Mouse (Mus musculus) yolk sac, embryonic 10.5 days (tissue): ENCODE measurements at regions not wholly inside any gene's neighbourhood (a gene's known extent, or its start where the extent isn't known, plus 50 kb on each side); places are given as distances from the start of the nearest gene placed in this dataset.

Experiments used
- DNase-seq: peaks from one replicate; pipeline ENCODE4 v3.0.0-alpha.2; 2017; ENCODE audit warnings: low spot score

- DNase-seq: no peak
These were observed 151.4 kb downstream of the Abcc12 start for GRCm38 (mm10) chr8:86428998-86429651.

- DNase-seq: no peak
These were observed 152.4 kb downstream of the Abcc12 start for GRCm38 (mm10) chr8:86428131-86428530.

GRCm38 (mm10) chr8:86426056-86426455, 154.4 kb downstream of the Abcc12 start:
- DNase-seq: no peak

- DNase-seq: no peak
These were observed 155.1 kb downstream of the Abcc12 start for GRCm38 (mm10) chr8:86425382-86425781.

GRCm38 (mm10) chr8:86419059-86419651, 161.3 kb downstream of the Abcc12 start:
- DNase-seq: no peak

DNA sequence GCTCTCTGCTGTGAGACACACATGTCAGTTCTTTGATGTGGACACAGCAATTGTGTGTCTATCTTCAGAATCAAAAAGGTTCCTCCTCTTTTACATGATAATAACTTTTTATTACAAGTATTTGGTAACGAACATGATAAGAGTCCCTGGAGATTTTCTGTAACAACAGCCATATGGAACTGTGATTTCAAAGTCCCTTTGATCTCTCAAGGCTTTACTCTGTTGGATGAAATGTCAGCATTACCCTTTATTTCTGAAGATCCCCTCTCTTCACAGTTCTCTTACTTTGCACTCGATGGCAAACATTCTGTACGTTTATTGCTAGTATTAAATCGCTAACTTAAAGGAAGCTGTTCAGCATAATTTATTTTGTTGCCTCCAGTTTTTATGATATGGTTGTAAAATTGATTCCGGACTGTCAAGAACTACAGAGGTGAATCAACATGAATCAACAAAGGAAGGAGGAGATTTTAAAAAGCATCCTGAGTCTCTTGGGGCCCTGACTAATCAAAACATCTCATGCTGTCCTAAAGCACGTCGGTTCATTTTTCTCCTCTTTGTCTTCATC, 162.0 kb downstream of the Abcc12 start:
- DNase-seq: no peak

DNA sequence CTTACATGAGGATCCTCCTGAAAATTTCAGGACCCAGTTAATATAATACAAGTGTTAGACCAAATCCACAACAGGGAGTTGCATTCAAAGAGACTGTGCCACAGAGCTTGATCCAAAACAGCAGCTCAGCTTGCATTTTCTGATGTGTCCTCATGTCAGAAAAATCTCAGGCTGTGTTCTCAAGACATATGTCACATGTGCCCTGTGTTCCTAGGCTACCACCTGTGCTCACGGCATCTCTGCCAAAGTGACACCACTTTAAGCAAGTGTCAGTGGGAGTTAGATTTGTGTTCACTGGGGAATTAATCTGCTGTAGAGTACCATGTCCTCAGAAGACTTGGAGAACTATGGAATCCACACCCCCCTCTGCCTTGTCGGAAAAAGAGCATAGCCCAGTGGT, 165.3 kb downstream of the Abcc12 start:
- DNase-seq: no peak

GRCm38 (mm10) chr8:86411232-86411631, 169.3 kb downstream of the Abcc12 start:
- no peak for DNase-seq

DNA sequence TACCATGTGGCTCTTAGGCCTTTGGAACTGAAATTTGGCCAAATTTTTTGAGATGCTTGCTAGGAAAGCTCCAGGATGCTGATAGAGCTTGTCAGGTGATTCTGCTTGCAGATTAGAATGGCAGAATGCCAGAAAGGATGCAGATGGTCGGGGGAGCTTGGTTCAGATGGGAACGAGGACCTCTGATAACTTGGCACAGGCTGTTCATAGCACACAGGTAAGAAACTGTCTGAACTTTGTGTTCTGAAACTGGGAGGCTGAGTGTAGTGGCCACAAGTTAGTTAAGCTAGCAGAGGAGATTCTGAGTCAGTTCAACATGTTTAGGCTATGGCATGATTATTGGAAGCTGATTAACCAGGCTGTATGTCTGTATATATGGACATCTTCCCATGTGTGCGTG, 174.3 kb downstream of the Abcc12 start:
- no peak for DNase-seq

GRCm38 (mm10) chr8:86403434-86403833, 177.1 kb downstream of the Abcc12 start:
- no peak for DNase-seq

DNA sequence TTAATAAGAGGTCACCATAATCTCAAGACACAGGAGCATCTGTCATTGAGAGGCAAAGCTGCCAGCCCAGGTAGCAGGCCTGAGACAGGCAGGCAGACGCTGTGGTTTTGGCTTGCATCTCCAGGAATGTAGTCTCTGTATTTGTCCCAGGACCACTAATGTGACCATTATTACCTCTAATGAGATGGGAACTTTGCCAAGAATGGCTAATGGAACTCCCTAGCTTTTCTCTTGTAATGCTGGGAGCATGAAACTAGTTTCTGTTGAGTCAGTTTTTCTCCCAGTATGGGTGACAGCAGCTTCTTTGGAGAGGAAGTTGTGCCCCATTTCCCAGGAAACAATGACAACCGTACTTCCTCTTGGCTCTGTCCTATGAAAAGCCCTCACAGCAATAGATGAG, 178.5 kb downstream of the Abcc12 start:
- no peak for DNase-seq

GRCm38 (mm10) chr8:86395121-86395520, 185.4 kb downstream of the Abcc12 start:
- DNase-seq: no peak

- DNase-seq: no peak
These were observed 186.7 kb downstream of the Abcc12 start for GRCm38 (mm10) chr8:86393835-86394234.

- no peak for DNase-seq
These were observed 187.1 kb downstream of the Abcc12 start for GRCm38 (mm10) chr8:86393374-86393773.

- DNase-seq: no peak
These were observed 189.8 kb downstream of the Abcc12 start for GRCm38 (mm10) chr8:86390715-86391114.

DNA sequence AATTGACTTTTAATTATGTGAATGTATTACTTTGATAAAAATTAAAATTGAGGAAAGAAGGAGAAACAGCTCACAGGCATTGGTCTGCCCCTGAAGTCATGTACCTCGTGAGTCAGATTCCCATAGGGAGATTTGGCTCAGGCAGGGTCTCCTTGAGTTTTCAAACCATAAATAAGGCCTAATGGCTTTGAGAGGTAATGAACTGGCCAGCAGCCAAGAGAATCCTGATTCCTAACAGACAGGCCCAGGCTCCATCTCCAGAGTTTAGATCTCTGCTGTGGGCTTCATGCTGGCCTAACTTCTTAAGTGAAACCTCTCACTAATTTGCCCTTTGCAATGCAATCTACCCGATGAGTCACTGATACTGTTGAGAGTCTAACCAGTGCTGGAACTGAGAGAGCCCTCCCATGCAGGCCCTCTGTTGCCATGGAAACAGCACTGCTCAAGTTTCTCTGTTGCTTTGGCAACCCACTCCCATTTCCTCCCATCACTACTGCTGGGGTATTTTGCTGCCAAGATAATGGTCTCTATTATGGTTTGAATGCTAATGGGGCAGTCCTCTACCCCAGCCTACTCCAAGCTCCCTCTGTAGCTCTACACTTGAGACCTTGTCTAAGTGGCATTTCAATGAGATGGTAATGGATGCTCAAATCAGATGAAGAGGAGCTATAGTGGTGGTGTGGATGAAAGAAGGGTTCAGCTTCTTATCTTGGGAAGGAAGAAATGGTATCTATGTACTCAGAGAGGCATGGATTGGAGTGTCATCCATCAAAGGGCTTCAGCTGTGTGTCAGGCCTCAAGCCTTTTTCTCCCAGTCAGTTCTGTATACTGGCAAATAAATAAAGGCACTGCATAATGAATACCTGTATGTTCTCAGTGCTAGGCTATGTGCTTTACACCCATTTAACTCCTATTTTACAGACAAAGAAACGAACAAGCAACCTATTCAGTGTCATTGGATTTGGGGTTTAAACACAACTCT, 190.5 kb downstream of the Abcc12 start:
- DNase-seq: peak; percentile 8

- no peak for DNase-seq
These were observed 195.2 kb downstream of the Abcc12 start for GRCm38 (mm10) chr8:86385236-86385635.

GRCm38 (mm10) chr8:86381977-86382376, 198.5 kb downstream of the Abcc12 start:
- no peak for DNase-seq

DNA sequence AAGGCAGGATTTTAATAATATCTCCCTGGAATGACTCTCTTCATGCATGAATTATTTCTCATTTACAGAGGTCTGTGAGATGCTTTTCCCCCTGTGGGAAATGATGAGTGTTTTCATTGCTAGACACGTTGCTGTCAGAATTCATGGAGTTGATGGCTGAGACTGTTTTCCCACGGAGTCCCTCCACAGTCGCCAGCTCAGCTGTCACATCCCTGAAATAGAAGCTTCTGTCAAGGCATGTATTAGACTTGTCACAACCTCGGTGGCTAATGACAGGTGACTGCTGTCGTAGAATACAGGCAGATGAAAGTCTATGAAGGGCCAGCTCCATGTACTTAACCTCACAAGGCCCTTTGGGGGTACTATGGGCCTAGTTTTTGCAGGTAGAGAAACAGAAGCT, 212.4 kb downstream of the Abcc12 start:
- no peak for DNase-seq

GRCm38 (mm10) chr8:86366636-86367035, 213.8 kb downstream of the Abcc12 start:
- DNase-seq: no peak

DNA sequence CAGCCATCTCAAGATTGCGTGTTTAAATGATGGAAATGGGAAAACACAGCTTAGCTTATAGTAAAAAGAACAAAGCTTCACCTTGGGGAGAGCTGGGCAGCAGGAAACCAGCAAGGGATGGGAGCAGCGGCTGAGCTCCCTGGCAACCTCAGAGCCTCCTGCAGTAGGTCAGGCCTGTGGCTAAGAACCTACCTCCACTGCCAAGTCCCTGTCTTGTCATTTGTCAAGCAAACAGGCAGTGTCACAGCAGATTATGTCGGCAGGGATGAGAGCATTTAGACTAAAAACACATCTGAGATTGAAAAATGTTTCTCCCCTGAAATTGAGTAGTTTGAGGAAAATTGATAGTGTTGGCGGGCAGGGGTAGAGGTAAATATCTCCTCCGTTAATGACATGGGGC, 214.8 kb downstream of the Abcc12 start:
- DNase-seq: no peak

GRCm38 (mm10) chr8:86364898-86365297, 215.6 kb downstream of the Abcc12 start:
- DNase-seq: no peak

DNA sequence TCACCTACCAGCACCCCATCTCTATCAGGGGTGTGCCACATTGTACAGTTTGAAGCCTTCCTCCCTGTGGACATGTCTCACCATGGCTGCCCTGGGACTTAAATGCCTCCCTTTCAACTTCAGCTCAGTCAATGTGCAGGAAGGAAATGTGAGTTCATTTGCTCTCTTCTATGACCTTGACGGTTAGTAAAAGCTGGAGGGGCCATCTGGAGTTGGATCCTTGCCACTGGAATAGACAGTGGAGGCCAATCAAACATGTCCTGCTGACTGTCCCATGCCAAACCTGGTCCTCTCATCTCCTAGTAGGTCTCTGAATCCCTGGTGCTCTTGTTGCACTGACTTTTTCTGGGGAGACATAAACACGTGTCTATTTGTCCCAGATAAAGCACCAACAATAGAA, 220.2 kb downstream of the Abcc12 start:
- no peak for DNase-seq
